Mouse (Mus musculus) left cerebral cortex, adult 6 months (tissue): ENCODE results near the gene Dcst1. TPM values are rescaled to one million over a fixed set of nuclear protein-coding genes. Genes with fewer than 3 reads are reported as not detected.

Experiments used
- long read RNA-seq, 2 experiments: library from polyadenylated mRNA; unstranded; transcript quantifications; one replicate each; pipeline ENCODE4 v2.0.0; 2019 to 2020
- polyA plus RNA-seq: library from polyadenylated mRNA; unstranded; fragments of <200 nt; fragmentation: Nextera tagmentation; gene quantifications from 2 replicates; pipeline ENCODE4 v1.2.3, GENCODE M21; 2021

The Dcst1 gene
- polyA plus RNA-seq, result 1.9 and 2.3 TPM in 2 replicates
- long read RNA-seq, experiment 1, partial matches to known transcripts, result 0 of 1 reads
- long read RNA-seq, experiment 1, other reads (novel, unspliced or antisense), result 1 of 1 reads
- long read RNA-seq, experiment 2, result 0 reads

GRCm38 (mm10) chr3:89365153-89365485, at the start of gene Dcst1:
Dcst1 (minus strand) TSS chr3:89365253.

GRCm38 (mm10) chr3:89411490-89412393, 46.7 kb upstream of the Dcst1 start, which contains the start of gene Flad1:
Flad1 (minus strand) TSS chr3:89411870.

GRCm38 (mm10) chr3:89402693-89403092, 37.6 kb upstream of the Dcst1 start, which contains the start of gene Lenep:
Lenep (minus strand) TSS chr3:89402793.

GRCm38 (mm10) chr3:89394006-89394893, 29.2 kb upstream of the Dcst1 start, which contains the start of gene Zbtb7b:
Zbtb7b (minus strand) TSS chr3:89394776.

GRCm38 (mm10) chr3:89361675-89362074, 3.4 kb downstream of the Dcst1 start, which contains the start of gene Dcst2:
Dcst2 (plus strand) TSS chr3:89361975.

GRCm38 (mm10) chr3:89349869-89350501, 15.1 kb downstream of the Dcst1 start, which contains the start of gene Adam15:
Adam15 (minus strand) TSS chr3:89349996.

GRCm38 (mm10) chr3:89337721-89338578, 27.1 kb downstream of the Dcst1 start, which contains the start of gene Efna4:
Efna4 (minus strand) TSS chr3:89338028.

GRCm38 (mm10) chr3:89322514-89323165, 42.4 kb downstream of the Dcst1 start, which contains the start of gene Efna3:
Efna3 (minus strand) TSS chr3:89322965.

Other genes starting within 250 kb of the Dcst1 start
- gene Pklr, start 229.1 kb downstream of the Dcst1 start, polyA plus RNA-seq, result not detected in 2 replicates
- gene Hcn3, start 205.1 kb downstream of the Dcst1 start, polyA plus RNA-seq, result 2.2 and 5.2 TPM in 2 replicates
- gene Clk2, start 200.5 kb downstream of the Dcst1 start, polyA plus RNA-seq, result 3.0 and 3.7 TPM in 2 replicates
- gene Scamp3, start 187.8 kb downstream of the Dcst1 start, polyA plus RNA-seq, result 65.4 and 69.8 TPM in 2 replicates
- 8.2 and 15.5 TPM in 2 replicates for gene Fam189b, start 182.1 kb downstream of the Dcst1 start, polyA plus RNA-seq
- gene Gba, start 162.3 kb downstream of the Dcst1 start, polyA plus RNA-seq, result 24.1 and 25.8 TPM in 2 replicates
- 8.3 and 12.0 TPM in 2 replicates for gene Thbs3, start 150.1 kb downstream of the Dcst1 start, polyA plus RNA-seq
- 121 and 135 TPM in 2 replicates for gene Mtx1, start 138.2 kb downstream of the Dcst1 start, polyA plus RNA-seq
- 0.20 and 0.34 TPM in 2 replicates for gene Muc1, start 136.2 kb downstream of the Dcst1 start, polyA plus RNA-seq
- 209 and 223 TPM in 2 replicates for gene Krtcap2, start 119.3 kb downstream of the Dcst1 start, polyA plus RNA-seq
- gene Trim46, start 118.9 kb downstream of the Dcst1 start, polyA plus RNA-seq, result 23.1 and 27.4 TPM in 2 replicates
- gene Dpm3, start 105.9 kb downstream of the Dcst1 start, polyA plus RNA-seq, result 276 and 277 TPM in 2 replicates
- gene Slc50a1, start 94.7 kb downstream of the Dcst1 start, polyA plus RNA-seq, result 48.6 and 65.6 TPM in 2 replicates
- gene Efna1, start 84.1 kb downstream of the Dcst1 start, polyA plus RNA-seq, result 11.1 and 12.0 TPM in 2 replicates
- gene Efna3, start 42.3 kb downstream of the Dcst1 start, polyA plus RNA-seq, result 5.6 and 31.3 TPM in 2 replicates
- gene Efna4, start 27.2 kb downstream of the Dcst1 start, polyA plus RNA-seq, result 0.30 and 0.44 TPM in 2 replicates
- gene Adam15, start 15.3 kb downstream of the Dcst1 start, polyA plus RNA-seq, result 21.3 and 43.1 TPM in 2 replicates
- not detected in 2 replicates for gene Dcst2, start 3.3 kb downstream of the Dcst1 start, polyA plus RNA-seq
- gene Zbtb7b, start 29.5 kb upstream of the Dcst1 start, polyA plus RNA-seq, result 0.49 and 1.2 TPM in 2 replicates
- gene Lenep, start 37.5 kb upstream of the Dcst1 start, polyA plus RNA-seq, result not detected in 2 replicates
- 22.6 and 32.3 TPM in 2 replicates for gene Flad1, start 46.6 kb upstream of the Dcst1 start, polyA plus RNA-seq
- gene Cks1b, start 53.1 kb upstream of the Dcst1 start, polyA plus RNA-seq, result 8.9 and 10.6 TPM in 2 replicates
- 4.1 and 4.9 TPM in 2 replicates for gene Shc1, start 53.2 kb upstream of the Dcst1 start, polyA plus RNA-seq
- gene Pygo2, start 65.0 kb upstream of the Dcst1 start, polyA plus RNA-seq, result 5.5 and 11.4 TPM in 2 replicates
- gene Pbxip1, start 71.5 kb upstream of the Dcst1 start, polyA plus RNA-seq, result 15.4 and 16.1 TPM in 2 replicates
- gene Pmvk, start 89.3 kb upstream of the Dcst1 start, polyA plus RNA-seq, result 66.6 and 78.2 TPM in 2 replicates
- gene Kcnn3, start 154.9 kb upstream of the Dcst1 start, polyA plus RNA-seq, result 2.5 and 4.1 TPM in 2 replicates